9 mouse cellular contexts compared by ENCODE assay signal in the genomic region with DNA sequence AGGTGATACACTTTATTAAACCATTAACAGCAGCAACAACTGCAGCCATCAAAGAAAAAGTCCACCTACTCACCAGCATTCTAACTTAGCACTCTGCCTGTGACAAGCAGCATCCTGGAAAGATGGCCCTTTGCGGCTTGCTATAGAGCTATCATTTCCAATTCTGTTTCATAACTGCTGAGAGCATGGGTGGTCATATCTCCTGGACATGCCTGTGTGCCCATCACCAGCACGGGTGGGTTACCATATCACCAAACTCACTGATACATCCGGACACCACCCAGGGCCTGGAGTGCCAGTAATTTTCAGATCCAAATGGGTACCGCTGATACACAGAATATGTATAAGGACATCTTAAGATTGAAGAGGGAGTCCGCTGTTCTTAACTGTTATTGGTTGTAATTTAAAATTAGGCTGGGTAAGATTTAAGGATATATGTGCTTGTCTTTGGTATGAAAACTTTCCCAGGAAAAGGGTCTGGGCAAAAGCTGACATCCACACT. TPM values are rescaled to one million over a fixed set of nuclear protein-coding genes. Genes with fewer than 3 reads are reported as not detected.
A peak's percentile ranks its signal among the peaks of the same experiment; 100 is the strongest.
DNase-seq lines count a peak whose midpoint lies in the region; ATAC-seq and TF ChIP-seq lines count a peak whose summit lies in the region.
"Had no signal": no experiment of that assay in that cellular context is flagged by ENCODE, and none has a peak within 500 bp of the region (broad histone marks: within the 10 kb centered on the region; RNA-seq: fewer than 3 reads in every experiment).

No protein-coding gene starts in this region.

- WGBS in heart, embryonic 14.5 days, result 87% methylated on average over 5 of the region's 5 CpGs
- WGBS in forebrain, embryonic 14.5 days, result 87% methylated on average over 5 of the region's 5 CpGs
- 79% methylated on average over 5 of the region's 5 CpGs for WGBS in limb, embryonic 15.5 days

- H3K4me2 ChIP-seq in heart, embryonic 14.5 days (ENCODE audit: low read length), result peak overlapping the region; percentile 74
- peak overlapping the region; percentile 56 for H3K4me2 ChIP-seq in forebrain, embryonic 14.5 days (ENCODE audit: low read length)
- peak overlapping the region; percentile 49 for H3K4me2 ChIP-seq in limb, embryonic 15.5 days

- H3K36me3 ChIP-seq in heart, embryonic 14.5 days (ENCODE audit: control insufficient read depth, insufficient read depth, low read length), result no peaks in the 10 kb centered on the region
- H3K36me3 ChIP-seq in forebrain, embryonic 14.5 days (ENCODE audit: control insufficient read depth, insufficient read depth, low read length), result no peaks in the 10 kb centered on the region
- H3K36me3 ChIP-seq in limb, embryonic 15.5 days, result no peaks in the 10 kb centered on the region

- H3K27me3 ChIP-seq in heart, embryonic 14.5 days (ENCODE audit: control insufficient read depth, insufficient read depth, low read length), result no peaks in the 10 kb centered on the region
- no peaks in the 10 kb centered on the region for H3K27me3 ChIP-seq in forebrain, embryonic 14.5 days (replicated peaks; ENCODE audit: control insufficient read depth, insufficient read depth, low read length)
- H3K27me3 ChIP-seq in limb, embryonic 15.5 days, result no peaks in the 10 kb centered on the region

- no peak for TF ChIP-seq POLR2A in brain, embryonic 14.5 days (IDR thresholded peaks at IDR 0.05; ENCODE audit: borderline replicate concordance, extremely low read depth, insufficient read depth, insufficient read length, poor library complexity, severe bottlenecking)

- H3K4me3 ChIP-seq in heart, embryonic 14.5 days (ENCODE audit: control insufficient read depth in 1 of 2, insufficient read depth in 1 of 2, low read depth in 1 of 2, low read length in 2 of 2), result no peak overlapping the region
- peak overlapping the region; percentile 45 for H3K4me3 ChIP-seq in forebrain, embryonic 14.5 days (ENCODE audit: low read depth, low read length)
- peak overlapping the region; percentile 45 for H3K4me3 ChIP-seq in limb, embryonic 15.5 days
- H3K4me3 ChIP-seq: erythroblast, embryonic 14.5 days had no signal

- H3K9ac ChIP-seq in heart, embryonic 14.5 days (ENCODE audit: low read length), result 0 out of 2 replicates have a peak overlapping the region, but pooled peaks have one; percentile 25
- H3K9ac ChIP-seq in forebrain, embryonic 14.5 days (ENCODE audit: low read length), result peak overlapping the region; percentile 71
- H3K9ac ChIP-seq in limb, embryonic 15.5 days, result no peak overlapping the region

- no peak overlapping the region for H3K27ac ChIP-seq in heart, embryonic 14.5 days (replicated peaks in 1 of 2; ENCODE audit: control insufficient read depth in 1 of 2, insufficient read depth in 1 of 2, low read depth in 2 of 2, low read length in 2 of 2)
- H3K27ac ChIP-seq in forebrain, embryonic 14.5 days (ENCODE audit: low read depth, low read length), result peak overlapping the region; percentile 78
- H3K27ac ChIP-seq in limb, embryonic 15.5 days, result no peak overlapping the region

- peaks cover 2 to 9% of the 10 kb centered on the region in 2 experiments; a peak in 2 of 4 replicates for H3K4me1 ChIP-seq in heart, embryonic 14.5 days (ENCODE audit: control insufficient read depth in 2 of 2, insufficient read depth in 2 of 2, low read length in 2 of 2)
- H3K4me1 ChIP-seq in forebrain, embryonic 14.5 days (ENCODE audit: control insufficient read depth, insufficient read depth, low read length), result peaks cover 10% of the 10 kb centered on the region; the same call in 1 of the 2 replicates
- peaks cover 12% of the 10 kb centered on the region for H3K4me1 ChIP-seq in limb, embryonic 15.5 days

- DNase-seq in heart, adult 9 months (ENCODE audit: low spot score in 2 of 2), result no peak
- DNase-seq in brain, embryonic 14.5 days (ENCODE audit: low read depth), result peak; percentile 37
- DNase-seq in forebrain, embryonic 14.5 days (ENCODE audit: low spot score), result no peak
- no peak for DNase-seq in adipocyte (ENCODE audit: low spot score)
- DNase-seq in urinary bladder, adult 2 months (ENCODE audit: low spot score), result no peak

- no peak for ATAC-seq in heart, embryonic 14.5 days (ENCODE audit: insufficient number of reproducible peaks, insufficient read depth, low FRiP score, low read depth)
- no peak for ATAC-seq in forebrain, embryonic 14.5 days
- ATAC-seq in limb, embryonic 15.5 days (ENCODE audit: insufficient number of reproducible peaks, low FRiP score, low TSS enrichment, low read depth), result no peak
- ATAC-seq in megakaryocyte-erythroid progenitor cell, adult 5-6 weeks (replicated peaks; ENCODE audit: low FRiP score, low TSS enrichment, poor library complexity, severe bottlenecking), result no peak

- no peak for TF ChIP-seq CTCF in brain, embryonic 14.5 days (IDR thresholded peaks at IDR 0.05; ENCODE audit: borderline replicate concordance, extremely low read depth, insufficient read depth, insufficient read length)

- no peaks in the 10 kb centered on the region for H3K9me3 ChIP-seq in heart, embryonic 14.5 days (ENCODE audit: control insufficient read depth, low read length)
- H3K9me3 ChIP-seq in forebrain, embryonic 14.5 days (replicated peaks; ENCODE audit: control insufficient read depth, low read length), result no peaks in the 10 kb centered on the region
- no peaks in the 10 kb centered on the region for H3K9me3 ChIP-seq in limb, embryonic 15.5 days

RNA-seq across cellular contexts. Expression of gene Lrrn3, which starts 3.1 kb away (rescaled TPM):
- polyA plus RNA-seq in heart, embryonic 14.5 days (2014; fragmentation: Nextera tagmentation; extraction: Ambion mirVana), result 4.3 and 4.6 TPM in 2 replicates
- 33.1 and 50.8 TPM in 2 replicates for polyA plus RNA-seq in brain, embryonic 14.5 days (2012; rRNA removed)
- 75.8 and 96.4 TPM in 2 replicates for polyA plus RNA-seq in forebrain, embryonic 14.5 days (2014; fragmentation: Nextera tagmentation; extraction: Ambion mirVana)
- 7.7 and 9.2 TPM in 2 replicates for polyA plus RNA-seq in limb, embryonic 15.5 days (2015; fragmentation: Nextera tagmentation; extraction: Ambion mirVana)
- not detected in 2 replicates for total RNA-seq in megakaryocyte-erythroid progenitor cell, adult 5-6 weeks (2014; fragmentation: Nextera tagmentation)
- 0.42 TPM in 1 of 2 replicates, not detected in the other for total RNA-seq in megakaryocyte-erythroid progenitor cell, adult 5-6 weeks (2017)
- 0.96 and 1.1 TPM in 2 replicates for polyA plus RNA-seq in urinary bladder, adult 2 months (2012; rRNA removed)
- polyA plus RNA-seq: erythroblast, embryonic 14.5 days had no signal

Comparison
In these comparisons a context has a peak if more than half of its experiments do, and no peak if none do; other contexts are left out.
1. H3K4me3 ChIP-seq: peak in forebrain, embryonic 14.5 days (single experiment) and limb, embryonic 15.5 days (single experiment); none in heart, embryonic 14.5 days (0 of 2).
2. Peak in every context shown above with its lines, with median percentiles within 50 percentile points of each other: H3K4me2 ChIP-seq.